Mouse (Mus musculus): ENCODE results near the gene Trappc1.

Gene Trappc1

DNA sequence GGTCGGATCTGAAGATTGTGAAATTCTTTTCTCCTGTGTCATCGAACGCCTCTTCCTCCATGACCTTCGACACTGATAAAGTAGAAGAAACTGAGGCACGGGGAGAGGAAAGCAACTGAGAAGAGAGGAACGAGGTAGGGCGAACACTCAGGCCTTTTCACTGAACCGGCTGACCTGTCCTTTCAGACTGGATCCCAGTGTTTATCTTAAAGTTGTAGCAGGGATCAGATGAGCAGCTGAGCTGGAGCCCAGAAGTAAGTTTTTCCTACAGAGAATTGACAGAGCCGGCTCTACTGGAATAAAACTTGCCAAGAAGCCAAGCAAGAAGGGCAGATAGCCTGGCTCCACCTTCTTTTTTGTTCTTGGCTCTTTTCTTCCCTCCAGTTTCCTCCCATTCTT is 47.0 kb downstream of the Trappc1 start:
- no peak for DNase-seq

DNA sequence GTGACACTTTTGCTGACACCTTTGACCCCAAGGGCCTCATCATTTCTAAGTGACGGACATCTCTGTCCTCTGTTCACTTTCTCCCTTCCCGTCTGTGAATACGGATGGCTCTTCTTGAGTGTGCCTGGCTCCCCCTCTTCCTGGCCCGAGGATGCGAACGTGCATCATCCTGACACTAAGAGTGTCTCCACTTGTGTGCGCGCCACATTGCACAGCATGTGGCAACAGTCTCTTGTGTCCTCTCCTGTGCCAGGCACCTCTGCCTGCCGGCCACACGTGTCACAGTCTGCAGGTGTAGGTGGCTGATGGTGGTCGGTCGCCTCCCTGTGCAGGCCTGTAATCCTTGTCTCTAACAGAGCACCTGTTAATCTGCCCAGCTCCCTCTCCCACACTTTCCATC is 47.8 kb downstream of the Trappc1 start:
- peak; percentile 13 for DNase-seq

DNA sequence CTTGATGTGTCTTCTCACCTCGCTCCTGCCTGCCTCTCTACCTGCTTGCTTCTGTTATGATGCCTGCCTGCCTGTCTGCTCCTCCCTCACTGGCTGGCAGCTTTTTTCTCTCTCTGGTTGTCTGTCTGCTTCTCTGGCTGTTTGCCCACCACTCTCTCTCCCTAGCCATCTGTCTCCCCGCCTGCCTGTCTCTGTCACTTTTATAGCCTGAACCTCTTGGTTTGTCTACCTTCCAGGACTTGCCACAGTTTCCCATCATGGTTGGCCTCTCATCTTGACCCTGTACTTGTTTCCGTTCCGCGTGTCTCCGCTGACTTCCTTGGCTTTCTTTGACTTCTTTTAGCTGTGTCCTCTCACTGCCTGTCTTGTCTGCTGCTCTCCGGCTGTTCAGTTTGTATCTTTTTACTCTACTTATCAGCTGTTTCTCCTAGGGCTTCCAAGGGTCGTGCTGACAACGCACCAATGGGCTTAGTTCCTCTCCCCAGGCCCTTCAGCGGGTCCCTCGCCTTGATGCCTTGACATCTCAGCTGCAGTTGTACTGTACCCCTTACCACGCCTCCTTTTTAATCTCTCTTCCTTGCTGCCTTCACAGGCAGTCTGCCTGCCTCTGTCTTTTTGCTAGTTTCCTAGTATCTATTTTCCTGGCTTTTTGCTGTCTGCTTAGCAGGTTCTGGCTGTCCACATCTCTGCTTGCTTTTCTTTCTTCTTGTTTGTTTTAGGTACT is 48.4 kb downstream of the Trappc1 start:
- DNase-seq = peak; percentile 60

DNA sequence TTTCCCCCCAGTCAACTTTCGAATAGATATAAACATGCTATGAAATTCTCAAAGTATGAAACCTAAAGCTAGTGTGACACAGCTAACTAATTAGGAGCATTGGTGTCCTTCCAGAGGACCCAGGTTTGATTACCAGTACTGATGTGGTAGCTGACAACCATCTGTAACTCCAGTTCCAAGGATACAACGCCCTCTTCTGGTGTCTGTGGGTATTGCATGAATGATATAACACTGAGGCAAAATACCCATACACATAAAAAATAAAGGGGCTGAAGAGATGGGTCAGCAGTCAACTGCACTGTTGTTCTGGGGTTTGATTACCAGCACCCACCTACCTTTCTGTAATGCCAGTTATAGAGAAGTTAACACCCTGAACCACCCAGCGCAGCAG is 49.0 kb downstream of the Trappc1 start:
- peak; percentile 21 for DNase-seq

DNA sequence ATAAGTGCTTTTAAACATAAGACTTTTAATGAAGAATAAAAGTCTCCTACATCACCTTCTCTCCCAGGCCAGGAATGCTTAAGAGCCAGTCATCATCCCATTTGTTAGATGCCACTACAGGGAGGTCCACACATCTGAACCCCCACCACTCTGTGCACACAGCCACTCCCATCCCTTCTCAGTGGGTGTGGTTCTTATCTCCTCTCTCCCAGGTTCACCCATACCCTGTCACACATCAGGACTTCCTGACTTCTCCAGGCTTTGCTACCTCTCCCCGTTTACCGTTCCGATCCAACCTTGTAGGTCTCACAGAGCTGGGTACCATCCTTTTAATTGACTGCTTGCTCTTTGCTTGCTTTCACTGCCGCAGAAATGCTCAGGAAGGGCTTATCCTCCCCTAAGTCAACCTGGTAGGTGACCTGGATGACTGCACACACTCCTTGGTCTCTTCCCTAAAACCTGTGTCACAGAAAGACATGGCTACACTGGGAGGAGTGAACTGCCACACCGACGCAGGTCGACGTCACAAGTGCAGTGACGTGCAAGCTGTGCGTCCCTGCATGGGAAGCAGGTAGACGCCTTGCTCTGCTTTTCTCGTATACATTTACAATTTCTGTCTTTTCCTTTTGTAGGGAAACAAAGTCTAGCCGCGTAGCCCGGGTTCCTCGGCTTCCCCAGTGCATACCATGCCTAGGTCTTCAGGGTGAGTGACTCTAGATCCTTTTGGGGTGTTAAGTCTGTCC is 49.6 kb downstream of the Trappc1 start:
- no peak for DNase-seq
